Mouse (Mus musculus) stomach, embryonic 16.5 days (tissue): ENCODE measurements around the gene Fbxw21. TPM values are rescaled to one million over a fixed set of nuclear protein-coding genes. Genes with fewer than 3 reads are reported as not detected.
"Not testable (repeated sequence)": the region's sequence is repeated elsewhere in the genome, so short reads cannot be mapped to it uniquely, and the experiment has no call there.

Experiments
- ATAC-seq: fragments of 200-750 bp; cut with Nextera tagmentation; 2 replicates; pipeline ENCODE4 v1.8.0; 2017; ENCODE audit warnings: moderate number of reproducible peaks, moderate TSS enrichment; ENCODE audit not compliant: insufficient read depth, low FRiP score
- H3K27ac ChIP-seq: fragments of 300-500 bp; sonication (generic); 2 replicates; pipeline ENCODE4 v1.5.1; 2014; ENCODE audit warnings: low read length
- H3K27me3 ChIP-seq: fragments of 300-500 bp; sonication (generic); 2 replicates; pipeline ENCODE4 v1.6.1; 2014; ENCODE audit warnings: low read length, control low read depth, mixed read lengths; ENCODE audit not compliant: control insufficient read depth, insufficient read depth
- H3K36me3 ChIP-seq: fragments of 300-500 bp; sonication (generic); 2 replicates; pipeline ENCODE4 v1.6.1; 2014; ENCODE audit warnings: low read length; ENCODE audit not compliant: control insufficient read depth, insufficient read depth
- H3K4me1 ChIP-seq: fragments of 300-500 bp; sonication (generic); 2 replicates; pipeline ENCODE4 v1.6.1; 2014; ENCODE audit warnings: low read length, control low read depth, mixed read lengths; ENCODE audit not compliant: control insufficient read depth, insufficient read depth
- H3K4me2 ChIP-seq: fragments of 300-500 bp; sonication (generic); 2 replicates; pipeline ENCODE4 v1.6.1; 2014; ENCODE audit warnings: low read depth, low read length, mixed read lengths
- H3K4me3 ChIP-seq: fragments of 300-500 bp; sonication (generic); replicated peaks from 2 replicates; pipeline ENCODE4 v1.5.1; 2014; ENCODE audit warnings: mild to moderate bottlenecking, low read length
- H3K9ac ChIP-seq: fragments of 300-500 bp; sonication (generic); 2 replicates; pipeline ENCODE4 v1.6.1; 2014; ENCODE audit warnings: low read length
- H3K9me3 ChIP-seq: fragments of 300-500 bp; sonication (generic); replicated peaks from 2 replicates; pipeline ENCODE4 v1.6.1; 2016; ENCODE audit warnings: low read length, control low read depth; ENCODE audit not compliant: control insufficient read depth
- WGBS: fragments of 180-500 bp; shearing (Covaris S2); extraction: QIAGEN DNeasy Blood & Tissue Kit; methylation state at CpG from one replicate; pipeline ENCODE4 v1.1.7; 2014; 5-methylcytosine and 5-hydroxymethylcytosine counted together
- polyA plus RNA-seq: library from polyadenylated mRNA; unstranded; fragments of >200 nt; fragmentation: Nextera tagmentation; extraction: Ambion mirVana; gene quantifications from 2 replicates; pipeline ENCODE4 v1.2.1, GENCODE M21; 2015

Fbxw21 gene
- polyA plus RNA-seq: not detected in 2 replicates

DNA sequence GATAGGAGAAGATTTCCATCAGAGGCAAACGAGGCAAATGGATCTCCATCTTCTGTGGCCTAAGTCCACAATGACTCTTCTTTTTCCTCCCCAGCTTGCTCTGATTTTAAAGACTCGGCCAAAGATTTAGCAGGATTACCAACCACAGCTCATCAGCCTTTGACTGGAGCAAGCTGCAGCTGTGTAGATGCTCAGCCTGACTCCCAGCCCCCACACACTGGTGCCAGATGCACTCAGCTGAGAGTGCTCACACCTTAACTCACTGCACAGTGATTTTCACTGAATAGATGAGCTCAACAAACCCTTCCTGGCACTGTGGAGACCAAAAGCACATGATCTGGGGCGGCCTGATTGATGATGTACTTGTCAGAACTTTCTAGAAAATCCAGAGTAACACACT is at the start of gene Fbxw21:
Gene Fbxw21, minus strand, starts transcription at position 101 of the 400 bp plus-strand sequence.
- H3K4me2 ChIP-seq: no peak within 1 kb of the TSS
- H3K36me3 ChIP-seq: no peaks in the 10 kb centered on the region
- no peak within 1 kb of the TSS for H3K4me3 ChIP-seq
- no peak within 1 kb of the TSS for H3K9ac ChIP-seq
- WGBS: 67% methylated on average over 3 of the region's 3 CpGs
- no peak for ATAC-seq
- no peak within 1 kb of the TSS for H3K27ac ChIP-seq
- H3K27me3 ChIP-seq: no peaks in the 10 kb centered on the region
- H3K4me1 ChIP-seq: no peaks in the 10 kb centered on the region
- no peaks in the 10 kb centered on the region for H3K9me3 ChIP-seq

DNA sequence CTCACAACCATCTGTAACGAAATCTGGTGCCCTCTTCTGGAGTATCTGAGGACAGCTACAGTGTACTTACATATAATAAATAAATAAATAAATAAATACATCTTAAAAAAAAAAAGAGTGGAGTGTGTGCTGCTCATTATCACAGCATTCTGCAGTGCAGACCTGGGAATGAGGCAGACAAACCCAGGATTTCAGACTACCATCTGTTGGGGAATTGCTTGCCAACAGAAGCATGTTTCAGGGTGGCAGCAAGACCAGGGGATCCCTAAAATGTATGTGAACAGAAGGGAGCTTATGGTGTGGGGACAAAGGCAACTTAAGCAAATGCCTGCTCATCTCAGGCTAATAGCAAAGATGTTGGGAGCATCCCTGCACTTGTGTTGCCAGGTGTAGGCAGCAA is 39.5 kb upstream of the Fbxw21 start:
- not testable (repeated sequence) for H3K27ac ChIP-seq, H3K9ac ChIP-seq, H3K27me3 ChIP-seq, ATAC-seq, H3K36me3 ChIP-seq, H3K4me2 ChIP-seq, H3K4me1 ChIP-seq, H3K4me3 ChIP-seq, H3K9me3 ChIP-seq
- 45% methylated on average over 1 of the region's 1 CpGs for WGBS

DNA sequence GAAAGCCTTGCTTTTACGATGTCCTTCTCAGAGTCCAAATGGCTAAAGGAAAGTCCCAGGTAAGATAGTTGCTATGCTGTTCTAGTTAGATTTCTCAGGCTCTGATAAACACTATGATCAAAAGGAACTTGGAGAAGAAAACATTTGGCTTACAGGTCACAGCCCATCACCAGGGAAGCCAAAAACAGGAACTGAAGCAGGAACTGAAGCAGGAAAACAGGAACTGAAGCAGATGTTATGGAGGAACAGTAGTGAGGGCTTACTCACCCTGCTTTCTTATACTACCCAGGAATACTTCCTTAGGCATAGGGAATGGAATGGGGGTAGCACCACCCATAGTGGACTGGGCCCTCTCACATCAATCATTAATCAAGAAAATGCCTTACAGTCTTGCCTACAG is 38.5 kb upstream of the Fbxw21 start:
- ATAC-seq: no peak
- no peaks in the 10 kb centered on the region for H3K36me3 ChIP-seq
- H3K4me1 ChIP-seq: no peaks in the 10 kb centered on the region
- no peak overlapping the region for H3K4me2 ChIP-seq
- H3K9me3 ChIP-seq: no peaks in the 10 kb centered on the region
- H3K9ac ChIP-seq: no peak overlapping the region
- no peak overlapping the region for H3K27ac ChIP-seq
- no peak overlapping the region for H3K4me3 ChIP-seq
- WGBS: 89% methylated on average over 1 of the region's 1 CpGs
- no peaks in the 10 kb centered on the region for H3K27me3 ChIP-seq

DNA sequence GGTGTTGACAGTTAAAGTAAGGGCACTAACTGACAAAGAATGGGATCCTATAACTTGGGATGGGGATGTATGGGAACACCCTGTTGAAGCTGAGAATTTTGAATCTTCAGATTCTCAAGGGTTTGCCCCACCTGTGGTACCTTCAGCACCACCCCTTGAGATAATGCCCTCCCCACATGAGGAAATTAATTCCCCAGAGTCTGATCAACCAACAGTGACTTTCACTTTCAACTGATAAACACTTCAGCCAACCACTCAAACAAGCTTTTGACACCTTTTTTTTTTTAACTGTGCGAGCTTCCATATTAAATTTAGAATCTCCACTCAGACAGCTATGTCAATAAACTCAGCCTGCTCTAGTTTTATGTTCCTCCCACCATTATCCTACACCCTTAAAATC is 37.5 kb upstream of the Fbxw21 start:
- Histone ChIP-seq H3K4me3 (no peak overlapping the region), H3K4me1 (no peaks in the 10 kb centered on the region), H3K9me3 (no peaks in the 10 kb centered on the region), H3K9ac (no peak overlapping the region), H3K27ac (no peak overlapping the region), H3K36me3 (no peaks in the 10 kb centered on the region), H3K27me3 (no peaks in the 10 kb centered on the region), H3K4me2 (no peak overlapping the region)
- no peak for ATAC-seq
- WGBS: 47% methylated on average over 1 of the region's 1 CpGs

DNA sequence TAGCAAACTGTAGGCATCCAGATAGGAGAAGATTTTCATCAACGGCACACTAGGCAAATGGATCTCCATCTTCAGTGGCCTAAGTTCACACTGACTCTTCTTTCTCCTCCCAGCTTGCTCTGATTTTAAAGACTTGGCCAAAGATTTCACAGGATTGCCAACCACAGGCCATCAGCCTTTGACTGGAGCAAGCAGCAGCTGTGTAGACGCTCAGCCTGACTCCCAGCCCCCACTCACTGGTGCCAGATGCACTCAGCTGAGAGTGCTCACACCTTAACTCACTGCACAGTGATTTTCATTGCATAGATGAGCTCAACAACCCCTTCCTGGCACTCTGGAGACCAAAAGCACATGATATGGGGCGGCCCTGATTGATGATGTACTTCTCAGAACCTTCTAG is 34.0 kb upstream of the Fbxw21 start, which contains the start of gene Fbxw13:
Gene Fbxw13, minus strand, starts transcription at position 101 of the 400 bp plus-strand sequence.
- H3K4me2 ChIP-seq, ATAC-seq, H3K4me3 ChIP-seq, H3K9me3 ChIP-seq, H3K27me3 ChIP-seq, H3K4me1 ChIP-seq, H3K27ac ChIP-seq, H3K9ac ChIP-seq, H3K36me3 ChIP-seq: not testable (repeated sequence)
- WGBS: 75% methylated on average over 3 of the region's 3 CpGs

DNA sequence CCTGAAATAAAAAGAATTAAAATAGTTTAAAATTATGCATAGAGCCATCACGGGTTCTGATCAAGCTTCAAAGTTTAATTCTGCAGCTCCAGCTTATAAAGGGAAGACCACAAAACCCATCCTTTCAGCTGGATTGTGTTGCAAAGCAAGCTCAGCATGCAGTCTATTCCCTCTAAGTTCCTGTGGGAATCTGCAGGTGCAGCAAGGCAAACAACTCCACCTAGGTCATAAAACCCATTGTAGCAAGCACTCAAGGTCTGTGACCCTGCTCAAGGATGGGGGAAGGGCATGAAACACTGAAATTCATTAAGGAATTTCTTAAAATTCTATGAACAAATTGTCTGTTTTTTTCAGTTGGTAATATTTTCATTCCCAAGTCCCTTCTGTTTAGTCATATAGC is 15.4 kb upstream of the Fbxw21 start:
- no peak for ATAC-seq
- H3K4me2 ChIP-seq: no peak overlapping the region
- H3K9me3 ChIP-seq: no peaks in the 10 kb centered on the region
- no peaks in the 10 kb centered on the region for H3K36me3 ChIP-seq
- no peak overlapping the region for H3K4me3 ChIP-seq
- no peak overlapping the region for H3K27ac ChIP-seq
- WGBS: 77% methylated on average over 1 of the region's 1 CpGs
- H3K9ac ChIP-seq: no peak overlapping the region
- no peaks in the 10 kb centered on the region for H3K4me1 ChIP-seq
- no peaks in the 10 kb centered on the region for H3K27me3 ChIP-seq

DNA sequence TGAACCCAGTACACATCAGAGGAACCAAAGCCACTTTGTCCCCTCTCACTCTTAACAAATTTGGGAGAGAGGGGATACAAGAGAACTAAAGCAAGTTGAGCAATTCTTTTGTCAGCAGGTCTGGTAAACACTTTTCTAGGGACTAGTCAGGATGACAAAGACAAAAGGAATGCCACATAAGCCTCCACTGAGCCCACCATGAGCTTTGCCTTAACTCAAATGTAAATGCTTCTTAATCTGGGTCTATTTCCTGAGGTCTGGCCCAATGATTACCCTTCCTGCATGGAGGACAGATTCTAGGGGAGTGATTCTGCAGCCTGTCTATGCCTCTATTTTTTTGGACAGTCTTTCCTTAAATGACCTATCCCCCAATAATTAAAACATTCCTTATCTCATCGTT is 14.5 kb upstream of the Fbxw21 start:
- H3K27ac ChIP-seq: no peak overlapping the region
- no peak overlapping the region for H3K4me2 ChIP-seq
- H3K9ac ChIP-seq: no peak overlapping the region
- WGBS: 76% methylated on average over 1 of the region's 1 CpGs
- no peak for ATAC-seq
- H3K36me3 ChIP-seq: no peaks in the 10 kb centered on the region
- no peaks in the 10 kb centered on the region for H3K27me3 ChIP-seq
- no peak overlapping the region for H3K4me3 ChIP-seq
- H3K9me3 ChIP-seq: no peaks in the 10 kb centered on the region
- H3K4me1 ChIP-seq: no peaks in the 10 kb centered on the region

DNA sequence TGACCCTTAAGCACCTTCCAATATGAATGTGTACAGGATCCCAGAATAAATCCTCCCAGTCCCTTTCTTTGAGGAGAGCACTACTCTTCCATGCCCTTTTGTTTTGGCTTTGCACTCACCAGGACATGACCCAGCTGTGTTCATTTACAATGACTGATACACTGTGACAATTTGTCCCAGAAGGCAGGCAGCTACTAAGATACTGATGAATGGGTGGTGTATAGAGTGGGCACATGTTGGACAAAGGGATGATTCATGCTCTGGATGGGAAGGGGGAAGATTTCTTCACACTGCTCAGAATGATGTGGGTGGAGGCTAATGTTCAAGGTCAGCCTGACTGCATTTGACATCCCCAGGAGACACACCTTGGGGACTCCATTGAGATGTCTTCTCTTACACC is 5.5 kb upstream of the Fbxw21 start:
- no peaks in the 10 kb centered on the region for H3K36me3 ChIP-seq
- H3K4me1 ChIP-seq: no peaks in the 10 kb centered on the region
- no peak overlapping the region for H3K4me2 ChIP-seq
- no peak overlapping the region for H3K4me3 ChIP-seq
- no peak overlapping the region for H3K9ac ChIP-seq
- no peaks in the 10 kb centered on the region for H3K27me3 ChIP-seq
- ATAC-seq: no peak
- H3K27ac ChIP-seq: no peak overlapping the region
- H3K9me3 ChIP-seq: 0 out of 2 replicates have a peak, but pooled peaks cover 4% of the 10 kb centered on the region

DNA sequence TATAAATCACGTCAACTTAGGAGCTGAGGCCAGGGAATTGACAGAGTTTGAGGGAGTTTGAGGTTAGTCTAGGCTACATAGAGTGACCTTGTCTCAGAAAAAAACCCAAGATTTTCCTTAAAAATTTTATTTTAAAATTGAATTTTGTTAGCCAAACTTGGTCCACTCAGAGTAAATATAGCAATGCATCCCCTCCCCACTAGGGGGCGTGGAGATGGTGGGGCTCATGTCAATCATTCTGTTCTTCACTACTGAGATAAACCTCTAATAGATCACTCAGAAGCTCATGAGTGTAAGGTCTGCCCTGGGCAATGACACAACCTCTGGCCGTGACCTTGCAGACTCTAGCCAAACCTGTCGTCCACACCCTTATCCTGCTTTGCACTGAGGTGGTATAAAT is 21.4 kb downstream of the Fbxw21 start:
- not testable (repeated sequence) for H3K27ac ChIP-seq, H3K9ac ChIP-seq, H3K4me3 ChIP-seq, H3K9me3 ChIP-seq, H3K36me3 ChIP-seq, H3K4me2 ChIP-seq, H3K4me1 ChIP-seq, H3K27me3 ChIP-seq, ATAC-seq
- 67% methylated on average over 4 of the region's 4 CpGs for WGBS

DNA sequence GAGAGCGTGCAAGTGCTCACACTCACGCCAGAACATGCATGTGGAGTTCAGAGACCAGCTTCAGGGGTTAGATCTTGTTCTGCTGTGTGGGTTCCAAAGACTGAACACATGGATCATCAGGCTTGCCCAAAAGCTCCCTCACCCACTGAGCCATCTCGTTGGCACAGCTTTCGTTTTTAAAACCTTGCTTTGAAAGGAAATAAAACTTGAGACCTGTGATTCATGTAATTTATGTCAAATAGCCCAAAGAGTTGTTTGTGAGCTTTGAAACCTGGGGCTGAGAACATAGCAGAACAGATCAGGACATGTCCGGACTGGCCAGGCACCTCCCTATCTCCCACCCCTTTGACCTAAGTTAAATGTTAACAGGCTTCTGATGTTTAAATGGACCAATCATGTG is 31.8 kb downstream of the Fbxw21 start:
- no peak for ATAC-seq
- Histone ChIP-seq H3K27ac (no peak overlapping the region), H3K4me3 (no peak overlapping the region), H3K27me3 (no peaks in the 10 kb centered on the region), H3K9me3 (no peaks in the 10 kb centered on the region), H3K4me1 (no peaks in the 10 kb centered on the region), H3K4me2 (no peak overlapping the region), H3K36me3 (no peaks in the 10 kb centered on the region), H3K9ac (no peak overlapping the region)
- 88% methylated on average over 5 of the region's 5 CpGs for WGBS
